Mouse (Mus musculus): ENCODE measurements around the gene Sqor. TPM values are rescaled to one million over a fixed set of nuclear protein-coding genes. Genes with fewer than 3 reads are reported as not detected.

Sqor gene
- polyA plus RNA-seq, 1 experiment, result 5.3 TPM

GRCm38 (mm10) chr2:122806040-122806439, 41.0 kb downstream of the Sqor start:
- Histone ChIP-seq H3K79me3 (ENCODE audit: low read depth) (no peaks in the 10 kb centered on the region), H3K36me3 (ENCODE audit: control insufficient read depth, insufficient read depth) (no peaks in the 10 kb centered on the region), H3K4me3 (ENCODE audit: insufficient read depth, poor library complexity, severe bottlenecking) (no peak overlapping the region), H3K79me2 (ENCODE audit: control insufficient read depth, insufficient read depth) (no peaks in the 10 kb centered on the region), H3K27me3 (ENCODE audit: control insufficient read depth, insufficient read depth, insufficient read length) (no peaks in the 10 kb centered on the region), H3ac (ENCODE audit: control insufficient read depth, insufficient read length, low read depth) (no peak overlapping the region)
- TF ChIP-seq MAX (IDR thresholded peaks at IDR 0.05) (no peak), CTCF (IDR thresholded peaks at IDR 0.05; ENCODE audit: control insufficient read depth, insufficient read depth, insufficient read length) (no peak), USF1 (IDR thresholded peaks at IDR 0.05; ENCODE audit: low read depth) (no peak), MYOG (IDR thresholded peaks at IDR 0.05; ENCODE audit: control insufficient read depth, extremely low read depth, insufficient read length) (no peak), FOSL1 (IDR thresholded peaks at IDR 0.05; ENCODE audit: insufficient read depth, low read length, poor library complexity, severe bottlenecking) (no peak), CEBPB (IDR thresholded peaks at IDR 0.05; ENCODE audit: low read depth) (no peak)

DNA sequence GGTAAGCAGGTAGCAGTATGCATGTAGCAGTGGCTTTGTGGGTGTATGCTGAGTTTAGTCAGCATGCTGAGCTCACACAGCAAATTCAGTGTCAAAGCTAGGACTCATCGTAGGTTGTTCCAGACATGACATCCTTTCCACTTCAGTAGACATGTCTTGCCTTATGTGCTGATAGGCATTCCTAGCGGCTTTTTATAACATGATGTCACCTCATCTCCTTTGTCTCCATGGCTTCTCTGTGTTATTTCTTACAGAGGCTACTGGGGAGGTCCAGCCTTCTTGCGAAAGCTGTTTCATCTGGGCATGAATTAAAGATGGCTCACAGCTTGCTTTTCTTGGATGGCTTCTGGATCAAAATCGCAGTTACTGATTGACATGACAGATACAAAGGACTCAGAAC, 44.0 kb downstream of the Sqor start:
- Histone ChIP-seq H3K4me3 (ENCODE audit: insufficient read depth, poor library complexity, severe bottlenecking) (no peak overlapping the region), H3K79me2 (ENCODE audit: control insufficient read depth, insufficient read depth) (no peaks in the 10 kb centered on the region), H3K27me3 (ENCODE audit: control insufficient read depth, insufficient read depth, insufficient read length) (no peaks in the 10 kb centered on the region), H3ac (ENCODE audit: control insufficient read depth, insufficient read length, low read depth) (no peak overlapping the region), H3K36me3 (ENCODE audit: control insufficient read depth, insufficient read depth) (no peaks in the 10 kb centered on the region), H3K79me3 (ENCODE audit: low read depth) (no peaks in the 10 kb centered on the region)
- TF ChIP-seq MYOD1 (IDR thresholded peaks at IDR 0.05; ENCODE audit: control insufficient read depth, insufficient read length, low read depth) (no peak), MAX (IDR thresholded peaks at IDR 0.05) (no peak), CTCF (IDR thresholded peaks at IDR 0.05; ENCODE audit: control insufficient read depth, insufficient read depth, insufficient read length) (no peak), MYOG (IDR thresholded peaks at IDR 0.05; ENCODE audit: control insufficient read depth, extremely low read depth, insufficient read length) (no peak), FOSL1 (IDR thresholded peaks at IDR 0.05; ENCODE audit: insufficient read depth, low read length, poor library complexity, severe bottlenecking) (no peak)

GRCm38 (mm10) chr2:122816986-122817385, 51.9 kb downstream of the Sqor start:
- no peaks in the 10 kb centered on the region for H3K79me2 ChIP-seq (ENCODE audit: control insufficient read depth, insufficient read depth)
- H3ac ChIP-seq (ENCODE audit: control insufficient read depth, insufficient read length, low read depth), result no peak overlapping the region
- no peaks in the 10 kb centered on the region for H3K79me3 ChIP-seq (ENCODE audit: low read depth)
- H3K27me3 ChIP-seq (ENCODE audit: control insufficient read depth, insufficient read depth, insufficient read length), result no peaks in the 10 kb centered on the region
- no peak overlapping the region for H3K4me3 ChIP-seq (ENCODE audit: insufficient read depth, poor library complexity, severe bottlenecking)
- H3K36me3 ChIP-seq (ENCODE audit: control insufficient read depth, insufficient read depth), result no peaks in the 10 kb centered on the region
- TF ChIP-seq MAX (IDR thresholded peaks at IDR 0.05), result no peak
- no peak for TF ChIP-seq FOSL1 (IDR thresholded peaks at IDR 0.05; ENCODE audit: insufficient read depth, low read length, poor library complexity, severe bottlenecking)
- TF ChIP-seq USF1 (IDR thresholded peaks at IDR 0.05; ENCODE audit: low read depth), result no peak
- TF ChIP-seq MYOD1 (IDR thresholded peaks at IDR 0.05; ENCODE audit: control insufficient read depth, insufficient read length, low read depth), result no peak
- TF ChIP-seq MYOG (IDR thresholded peaks at IDR 0.05; ENCODE audit: control insufficient read depth, extremely low read depth, insufficient read length), result no peak
- no peak for TF ChIP-seq CEBPB (IDR thresholded peaks at IDR 0.05; ENCODE audit: low read depth)
- no peak for TF ChIP-seq CTCF (IDR thresholded peaks at IDR 0.05; ENCODE audit: control insufficient read depth, insufficient read depth, insufficient read length)

DNA sequence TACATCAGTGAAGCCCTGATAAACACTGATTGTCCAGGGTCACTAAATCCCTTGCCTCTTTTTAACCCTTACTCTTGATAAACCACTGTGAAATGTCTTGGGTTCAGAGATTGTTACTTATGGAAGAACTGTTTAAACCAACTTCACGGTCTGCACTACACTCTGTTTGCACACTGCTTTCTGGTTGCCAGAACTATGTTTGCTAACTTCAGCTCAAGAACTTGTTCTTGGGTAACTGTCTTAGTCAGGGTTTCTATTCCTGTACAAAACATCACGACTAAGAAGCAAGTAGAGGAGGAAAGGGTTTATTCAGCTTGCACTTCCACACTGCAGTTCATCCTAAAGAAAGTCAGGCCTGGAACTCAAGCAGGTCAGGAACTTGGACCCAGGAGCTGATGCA, 56.2 kb downstream of the Sqor start:
- Histone ChIP-seq H3K36me3 (ENCODE audit: control insufficient read depth, insufficient read depth) (no peaks in the 10 kb centered on the region), H3K79me2 (ENCODE audit: control insufficient read depth, insufficient read depth) (no peaks in the 10 kb centered on the region), H3K79me3 (ENCODE audit: low read depth) (no peaks in the 10 kb centered on the region), H3K4me3 (ENCODE audit: insufficient read depth, poor library complexity, severe bottlenecking) (no peak overlapping the region), H3ac (ENCODE audit: control insufficient read depth, insufficient read length, low read depth) (no peak overlapping the region), H3K27me3 (ENCODE audit: control insufficient read depth, insufficient read depth, insufficient read length) (no peaks in the 10 kb centered on the region)
- no peak for TF ChIP-seq MAX (IDR thresholded peaks at IDR 0.05)
- no peak for TF ChIP-seq USF1 (IDR thresholded peaks at IDR 0.05; ENCODE audit: low read depth)
- no peak for TF ChIP-seq CTCF (IDR thresholded peaks at IDR 0.05; ENCODE audit: control insufficient read depth, insufficient read depth, insufficient read length)
- TF ChIP-seq CEBPB (IDR thresholded peaks at IDR 0.05; ENCODE audit: low read depth), result no peak
- no peak for TF ChIP-seq MYOD1 (IDR thresholded peaks at IDR 0.05; ENCODE audit: control insufficient read depth, insufficient read length, low read depth)
- TF ChIP-seq FOSL1 (IDR thresholded peaks at IDR 0.05; ENCODE audit: insufficient read depth, low read length, poor library complexity, severe bottlenecking), result no peak
- no peak for TF ChIP-seq MYOG (IDR thresholded peaks at IDR 0.05; ENCODE audit: control insufficient read depth, extremely low read depth, insufficient read length)

DNA sequence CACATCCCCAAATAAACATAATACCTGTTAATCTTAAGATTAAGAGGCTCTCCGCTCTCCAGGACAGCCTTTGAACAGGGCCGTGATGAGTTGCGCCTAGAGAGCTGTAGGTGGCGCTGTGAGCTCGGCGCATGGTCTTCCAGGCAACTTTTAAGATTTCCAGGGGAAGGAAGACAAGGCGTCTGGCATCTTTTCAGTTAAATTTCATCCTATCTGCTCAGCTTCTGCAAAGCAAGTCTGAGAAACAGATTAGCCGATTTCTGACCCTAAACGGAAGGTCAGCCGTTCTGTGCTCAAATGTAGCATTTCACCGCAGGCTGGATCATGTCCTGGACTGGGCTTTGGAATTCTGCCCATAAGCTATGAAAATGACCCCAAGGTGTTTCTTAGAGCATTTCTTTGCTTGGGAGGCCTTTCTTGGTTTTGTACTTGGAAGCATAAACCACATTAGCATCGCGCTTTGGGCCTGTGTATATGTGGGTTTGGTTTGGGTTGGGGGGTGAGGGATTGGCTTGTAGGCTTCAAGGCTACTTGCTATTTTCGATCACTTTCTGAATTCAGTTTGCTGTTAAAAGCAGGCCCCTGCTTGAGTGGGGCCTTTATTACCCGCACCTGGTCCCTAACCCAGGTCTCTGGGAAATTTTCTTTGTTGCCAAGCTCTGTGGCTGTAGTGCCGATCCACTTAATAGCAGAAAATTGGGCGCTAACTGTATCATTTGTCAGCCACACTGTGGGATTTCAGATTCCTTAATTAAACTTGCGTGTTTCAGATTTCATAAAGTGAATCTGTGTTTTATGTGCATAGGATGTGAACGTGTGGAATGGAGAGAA, 60.6 kb downstream of the Sqor start:
- peak; percentile 24 for TF ChIP-seq CTCF (IDR thresholded peaks at IDR 0.05; ENCODE audit: control insufficient read depth, insufficient read depth, insufficient read length)
- TF ChIP-seq MYOG (IDR thresholded peaks at IDR 0.05; ENCODE audit: control insufficient read depth, extremely low read depth, insufficient read length), result no peak
- no peak overlapping the region for H3K4me3 ChIP-seq (ENCODE audit: insufficient read depth, poor library complexity, severe bottlenecking)
- H3ac ChIP-seq (ENCODE audit: control insufficient read depth, insufficient read length, low read depth), result no peak overlapping the region
- no peaks in the 10 kb centered on the region for H3K79me3 ChIP-seq (ENCODE audit: low read depth)
- H3K36me3 ChIP-seq (ENCODE audit: control insufficient read depth, insufficient read depth), result no peaks in the 10 kb centered on the region
- H3K27me3 ChIP-seq (ENCODE audit: control insufficient read depth, insufficient read depth, insufficient read length), result peaks cover 3% of the 10 kb centered on the region
- no peaks in the 10 kb centered on the region for H3K79me2 ChIP-seq (ENCODE audit: control insufficient read depth, insufficient read depth)

DNA sequence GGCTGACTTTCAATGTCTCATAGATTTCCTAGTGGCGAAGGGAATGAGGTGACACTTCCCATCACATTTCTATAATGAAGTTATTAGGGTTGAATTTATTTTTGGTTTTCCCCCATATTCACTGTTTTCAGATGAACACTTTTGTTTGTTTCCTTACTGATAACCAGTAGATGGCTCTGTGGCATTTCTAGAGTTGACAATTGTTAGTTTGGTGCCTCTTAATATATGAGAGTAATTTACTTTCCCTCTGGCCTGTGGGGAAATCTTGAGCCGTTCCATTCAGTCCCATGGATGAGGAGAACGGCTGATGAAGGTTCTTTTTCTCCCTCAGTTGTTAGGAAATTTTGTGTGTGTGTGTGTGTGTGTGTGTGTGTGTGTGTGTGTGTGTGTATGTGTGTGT, 61.3 kb downstream of the Sqor start:
- H3ac ChIP-seq (ENCODE audit: control insufficient read depth, insufficient read length, low read depth), result no peak overlapping the region
- H3K27me3 ChIP-seq (ENCODE audit: control insufficient read depth, insufficient read depth, insufficient read length), result peaks cover 3% of the 10 kb centered on the region
- TF ChIP-seq USF1 (IDR thresholded peaks at IDR 0.05; ENCODE audit: low read depth) (no peak), CTCF (IDR thresholded peaks at IDR 0.05; ENCODE audit: control insufficient read depth, insufficient read depth, insufficient read length) (no peak), MYOD1 (IDR thresholded peaks at IDR 0.05; ENCODE audit: control insufficient read depth, insufficient read length, low read depth) (no peak), MAX (IDR thresholded peaks at IDR 0.05) (no peak), MYOG (IDR thresholded peaks at IDR 0.05; ENCODE audit: control insufficient read depth, extremely low read depth, insufficient read length) (no peak), FOSL1 (IDR thresholded peaks at IDR 0.05; ENCODE audit: insufficient read depth, low read length, poor library complexity, severe bottlenecking) (no peak)
- no peaks in the 10 kb centered on the region for H3K79me2 ChIP-seq (ENCODE audit: control insufficient read depth, insufficient read depth)
- no peaks in the 10 kb centered on the region for H3K36me3 ChIP-seq (ENCODE audit: control insufficient read depth, insufficient read depth)
- no peak overlapping the region for H3K4me3 ChIP-seq (ENCODE audit: insufficient read depth, poor library complexity, severe bottlenecking)
- no peaks in the 10 kb centered on the region for H3K79me3 ChIP-seq (ENCODE audit: low read depth)

Data from C2C12 (cell line).